Mouse (Mus musculus): ENCODE data around the gene Specc1l.

Gene Specc1l

GRCm38 (mm10) chr10:75301937-75302336, 90.1 kb downstream of the Specc1l start:
- in situ Hi-C loops (cut with MboI; ENCODE audit: low pct_unique_long_range_greater_than_20kb in 1 of 2, low sequenced_read_pairs in 2 of 2, unreplicated experiment in 1 of 2), result no loop called here

- in situ Hi-C loops (cut with MboI; ENCODE audit: low pct_unique_long_range_greater_than_20kb in 1 of 2, low sequenced_read_pairs in 2 of 2, unreplicated experiment in 1 of 2), result no loop called here
Measured at GRCm38 (mm10) chr10:75302536-75302935, 90.7 kb downstream of the Specc1l start.

GRCm38 (mm10) chr10:75303324-75304048, 91.6 kb downstream of the Specc1l start:
- in situ Hi-C loops (cut with MboI; ENCODE audit: low pct_unique_long_range_greater_than_20kb in 1 of 2, low sequenced_read_pairs in 2 of 2, unreplicated experiment in 1 of 2), result no loop called here

- in situ Hi-C loops (cut with MboI; ENCODE audit: low pct_unique_long_range_greater_than_20kb in 1 of 2, low sequenced_read_pairs in 2 of 2, unreplicated experiment in 1 of 2), result no loop called here
Measured at GRCm38 (mm10) chr10:75304049-75304405, 92.2 kb downstream of the Specc1l start.

GRCm38 (mm10) chr10:75304413-75304812, 92.5 kb downstream of the Specc1l start:
- in situ Hi-C loops (cut with MboI; ENCODE audit: low pct_unique_long_range_greater_than_20kb in 1 of 2, low sequenced_read_pairs in 2 of 2, unreplicated experiment in 1 of 2), result no loop called here

GRCm38 (mm10) chr10:75307130-75307529, 95.3 kb downstream of the Specc1l start:
- in situ Hi-C loops (cut with MboI; ENCODE audit: low pct_unique_long_range_greater_than_20kb in 1 of 2, low sequenced_read_pairs in 2 of 2, unreplicated experiment in 1 of 2), result no loop called here

- in situ Hi-C loops (cut with MboI; ENCODE audit: low pct_unique_long_range_greater_than_20kb in 1 of 2, low sequenced_read_pairs in 2 of 2, unreplicated experiment in 1 of 2), result no loop called here
Measured at GRCm38 (mm10) chr10:75312361-75312760, 100.5 kb downstream of the Specc1l start.

GRCm38 (mm10) chr10:75314190-75314980, 102.5 kb downstream of the Specc1l start:
- in situ Hi-C loops (cut with MboI; ENCODE audit: low pct_unique_long_range_greater_than_20kb in 1 of 2, low sequenced_read_pairs in 2 of 2, unreplicated experiment in 1 of 2), result no loop called here

GRCm38 (mm10) chr10:75315756-75316155, 103.9 kb downstream of the Specc1l start:
- in situ Hi-C loops (cut with MboI; ENCODE audit: low pct_unique_long_range_greater_than_20kb in 1 of 2, low sequenced_read_pairs in 2 of 2, unreplicated experiment in 1 of 2), result loop anchor here in 1 of 2 experiments (5.0 kb wide), 1 partner anchor 122 kb away; no protein-coding TSS in a partner anchor

GRCm38 (mm10) chr10:75316472-75316871, 104.6 kb downstream of the Specc1l start:
- in situ Hi-C loops (cut with MboI; ENCODE audit: low pct_unique_long_range_greater_than_20kb in 1 of 2, low sequenced_read_pairs in 2 of 2, unreplicated experiment in 1 of 2), result loop anchor here in 1 of 2 experiments (5.0 kb wide), 1 partner anchor 121 kb away; no protein-coding TSS in a partner anchor

GRCm38 (mm10) chr10:75316872-75316907, 104.8 kb downstream of the Specc1l start, which contains the start of gene Adora2a:
Gene Adora2a (plus strand): TSS chr10:75316877.
- in situ Hi-C loops (cut with MboI; ENCODE audit: low pct_unique_long_range_greater_than_20kb in 1 of 2, low sequenced_read_pairs in 2 of 2, unreplicated experiment in 1 of 2), result loop anchor here in 1 of 2 experiments (5.0 kb wide), 1 partner anchor 121 kb away; no protein-coding TSS in a partner anchor

- in situ Hi-C loops (cut with MboI; ENCODE audit: low pct_unique_long_range_greater_than_20kb in 1 of 2, low sequenced_read_pairs in 2 of 2, unreplicated experiment in 1 of 2), result loop anchor here in 1 of 2 experiments (5.0 kb wide), 1 partner anchor 120 kb away; no protein-coding TSS in a partner anchor
Measured at GRCm38 (mm10) chr10:75316908-75317761, 105.3 kb downstream of the Specc1l start.

- in situ Hi-C loops (cut with MboI; ENCODE audit: low pct_unique_long_range_greater_than_20kb in 1 of 2, low sequenced_read_pairs in 2 of 2, unreplicated experiment in 1 of 2), result loop anchor here in 1 of 2 experiments (5.0 kb wide), 1 partner anchor 119 kb away; no protein-coding TSS in a partner anchor
Measured at GRCm38 (mm10) chr10:75318206-75318605, 106.3 kb downstream of the Specc1l start.

- in situ Hi-C loops (cut with MboI; ENCODE audit: low pct_unique_long_range_greater_than_20kb in 1 of 2, low sequenced_read_pairs in 2 of 2, unreplicated experiment in 1 of 2), result no loop called here
Measured at GRCm38 (mm10) chr10:75320321-75320720, 108.4 kb downstream of the Specc1l start.

GRCm38 (mm10) chr10:75322966-75323365, 111.1 kb downstream of the Specc1l start:
- in situ Hi-C loops (cut with MboI; ENCODE audit: low pct_unique_long_range_greater_than_20kb in 1 of 2, low sequenced_read_pairs in 2 of 2, unreplicated experiment in 1 of 2), result no loop called here

GRCm38 (mm10) chr10:75323986-75324385, 112.1 kb downstream of the Specc1l start:
- in situ Hi-C loops (cut with MboI; ENCODE audit: low pct_unique_long_range_greater_than_20kb in 1 of 2, low sequenced_read_pairs in 2 of 2, unreplicated experiment in 1 of 2), result no loop called here

- in situ Hi-C loops (cut with MboI; ENCODE audit: low pct_unique_long_range_greater_than_20kb in 1 of 2, low sequenced_read_pairs in 2 of 2, unreplicated experiment in 1 of 2), result no loop called here
Measured at GRCm38 (mm10) chr10:75324391-75324790, 112.5 kb downstream of the Specc1l start.

- in situ Hi-C loops (cut with MboI; ENCODE audit: low pct_unique_long_range_greater_than_20kb in 1 of 2, low sequenced_read_pairs in 2 of 2, unreplicated experiment in 1 of 2), result no loop called here
Measured at GRCm38 (mm10) chr10:75325821-75326220, 113.9 kb downstream of the Specc1l start.

- in situ Hi-C loops (cut with MboI; ENCODE audit: low pct_unique_long_range_greater_than_20kb in 1 of 2, low sequenced_read_pairs in 2 of 2, unreplicated experiment in 1 of 2), result no loop called here
Measured at GRCm38 (mm10) chr10:75326553-75326952, 114.7 kb downstream of the Specc1l start.

Data from mouse embryonic stem cell (cell line).